Mouse (Mus musculus) liver, embryonic 14.5 days (tissue): ENCODE results near the gene Cks2.

Experiments
- CTCF ChIP-seq: IDR thresholded peaks from 2 replicates; pipeline ENCODE4 v1.5.1; 2016; ENCODE audit warnings: antibody characterized with exemption, low read depth, control low read depth
- EP300 ChIP-seq: IDR thresholded peaks from 2 replicates; pipeline ENCODE4 v1.6.1; 2016; ENCODE audit warnings: antibody characterized with exemption, low read depth

DNA sequence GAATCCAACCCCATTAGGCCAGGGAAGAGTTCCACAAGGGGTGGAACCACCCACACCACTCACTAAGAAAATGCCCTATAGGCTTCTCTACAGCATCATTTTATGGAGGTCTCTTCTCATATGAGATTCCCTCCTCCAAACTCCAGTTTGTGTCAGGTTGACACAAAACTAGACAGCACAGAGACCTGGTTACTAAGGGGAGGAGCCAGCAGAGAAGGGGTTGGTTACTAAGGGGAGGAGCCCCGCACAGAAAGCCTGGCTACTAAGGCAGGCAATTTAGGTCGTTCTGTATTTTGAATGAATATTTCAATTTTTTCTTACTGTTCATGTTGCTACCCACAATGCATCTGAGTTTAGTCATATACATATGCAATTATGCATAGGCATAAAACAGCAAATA lies 21.4 kb upstream of the Cks2 start:
- no peak for TF ChIP-seq CTCF
- TF ChIP-seq EP300, result no peak
